Mouse (Mus musculus) embryonic facial prominence, embryonic 11.5 days (tissue): ENCODE results near the gene Gm49405. TPM values are rescaled to one million over a fixed set of nuclear protein-coding genes. Genes with fewer than 3 reads are reported as not detected.
"Not testable (repeated sequence)": the region's sequence is repeated elsewhere in the genome, so short reads cannot be mapped to it uniquely, and the experiment has no call there.

Source experiments
- ATAC-seq: fragments of 200-750 bp; cut with Nextera tagmentation; replicated peaks from 2 replicates; pipeline ENCODE4 v1.8.0; 2017; ENCODE audit warnings: low read depth; ENCODE audit not compliant: insufficient number of reproducible peaks, low FRiP score, low TSS enrichment
- DNase-seq: peaks from one replicate; pipeline ENCODE4 v3.0.0-alpha.2; 2015; ENCODE audit warnings: low spot score
- H3K27ac ChIP-seq: fragments of 300-500 bp; sonication (generic); replicated peaks from 2 replicates; pipeline ENCODE4 v1.5.1; 2014; ENCODE audit warnings: mild to moderate bottlenecking, low read depth, low read length, control low read depth
- H3K27me3 ChIP-seq: fragments of 300-500 bp; sonication (generic); 2 replicates; pipeline ENCODE4 v1.6.1; 2014; ENCODE audit warnings: mild to moderate bottlenecking, low read length, moderate library complexity, mixed read lengths; ENCODE audit not compliant: control insufficient read depth, insufficient read depth
- H3K36me3 ChIP-seq: fragments of 300-500 bp; sonication (generic); replicated peaks from 2 replicates; pipeline ENCODE4 v1.6.1; 2014; ENCODE audit warnings: low read depth, mild to moderate bottlenecking, low read length, moderate library complexity, mixed read lengths; ENCODE audit not compliant: control insufficient read depth, insufficient read depth
- H3K4me1 ChIP-seq: fragments of 300-500 bp; sonication (generic); 2 replicates; pipeline ENCODE4 v1.6.1; 2014; ENCODE audit warnings: low read length, mixed read lengths; ENCODE audit not compliant: control insufficient read depth, insufficient read depth
- H3K4me2 ChIP-seq: fragments of 300-500 bp; sonication (generic); 2 replicates; pipeline ENCODE4 v1.6.1; 2014; ENCODE audit warnings: low read depth, mild to moderate bottlenecking, control low read depth, low read length, moderate library complexity
- H3K4me3 ChIP-seq: fragments of 300-500 bp; sonication (generic); 2 replicates; pipeline ENCODE4 v1.5.1; 2014; ENCODE audit warnings: low read depth, low read length, control low read depth
- H3K9ac ChIP-seq: fragments of 300-500 bp; sonication (generic); replicated peaks from 2 replicates; pipeline ENCODE4 v1.6.1; 2014; ENCODE audit warnings: mild to moderate bottlenecking, control low read depth, low read length
- H3K9me3 ChIP-seq: fragments of 300-500 bp; sonication (generic); replicated peaks from 2 replicates; pipeline ENCODE4 v1.6.1; 2016; ENCODE audit warnings: mild to moderate bottlenecking, low read length, inconsistent platforms, mixed read lengths; ENCODE audit not compliant: control insufficient read depth
- WGBS: fragments of 180-500 bp; shearing (Covaris S2); extraction: QIAGEN DNeasy Blood & Tissue Kit; methylation state at CpG from one replicate; pipeline ENCODE4 v1.1.7; 2014; 5-methylcytosine and 5-hydroxymethylcytosine counted together
- polyA plus RNA-seq: library from polyadenylated mRNA; unstranded; fragments of >200 nt; fragmentation: Nextera tagmentation; extraction: Ambion mirVana; gene quantifications from 2 replicates; pipeline ENCODE4 v1.2.1, GENCODE M21; 2014

Gm49405 gene
- polyA plus RNA-seq, 1 experiment from 2014 or later: 1.4 TPM

DNA sequence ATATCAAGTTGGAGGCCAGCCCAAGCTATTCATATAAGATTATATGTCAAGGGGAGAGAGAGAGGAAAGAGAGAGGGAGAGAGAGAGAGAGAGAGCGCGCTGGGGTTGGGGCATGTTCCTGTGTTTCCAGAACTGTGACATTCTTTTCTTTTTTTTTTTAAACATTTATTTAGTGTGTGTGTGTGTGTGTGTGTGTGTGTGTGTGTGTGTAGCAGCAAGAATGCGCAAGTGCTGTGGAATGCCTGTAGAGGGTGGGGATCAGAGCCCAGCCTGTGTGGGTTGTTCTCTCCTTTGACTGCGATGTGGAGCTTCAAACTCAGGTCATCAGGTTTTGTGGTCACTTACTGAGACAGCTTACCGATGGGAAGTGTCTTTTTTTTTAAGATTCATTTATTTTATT, 40.2 kb upstream of the Gm49405 start:
- Histone ChIP-seq H3K27me3 (no peaks in the 10 kb centered on the region), H3K4me2 (no peak overlapping the region), H3K4me1 (no peaks in the 10 kb centered on the region), H3K9ac (no peak overlapping the region), H3K4me3 (no peak overlapping the region), H3K36me3 (no peaks in the 10 kb centered on the region), H3K9me3 (no peaks in the 10 kb centered on the region), H3K27ac (no peak overlapping the region)
- no peak for ATAC-seq
- WGBS: 84% methylated on average over 5 of the region's 5 CpGs
- DNase-seq: no peak

DNA sequence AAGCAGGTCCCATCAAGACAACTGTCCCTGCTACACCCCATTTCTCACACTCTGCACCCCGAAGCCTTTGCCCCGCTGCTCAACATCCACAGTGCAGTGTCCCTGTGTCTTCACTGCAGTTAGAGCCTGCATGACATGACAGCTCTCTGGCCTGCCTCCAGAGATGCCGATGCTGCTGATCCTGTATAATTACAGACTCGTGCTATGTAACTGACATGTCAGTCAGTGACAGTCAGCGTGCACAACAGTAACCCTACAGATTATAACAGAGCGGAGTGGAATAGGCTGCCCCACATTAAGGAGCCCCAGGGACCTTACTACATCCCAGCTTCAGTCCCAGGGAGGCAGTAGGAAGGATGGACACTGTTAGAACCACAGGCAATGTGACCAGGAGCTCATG, 38.6 kb upstream of the Gm49405 start:
- not testable (repeated sequence) for ATAC-seq

DNA sequence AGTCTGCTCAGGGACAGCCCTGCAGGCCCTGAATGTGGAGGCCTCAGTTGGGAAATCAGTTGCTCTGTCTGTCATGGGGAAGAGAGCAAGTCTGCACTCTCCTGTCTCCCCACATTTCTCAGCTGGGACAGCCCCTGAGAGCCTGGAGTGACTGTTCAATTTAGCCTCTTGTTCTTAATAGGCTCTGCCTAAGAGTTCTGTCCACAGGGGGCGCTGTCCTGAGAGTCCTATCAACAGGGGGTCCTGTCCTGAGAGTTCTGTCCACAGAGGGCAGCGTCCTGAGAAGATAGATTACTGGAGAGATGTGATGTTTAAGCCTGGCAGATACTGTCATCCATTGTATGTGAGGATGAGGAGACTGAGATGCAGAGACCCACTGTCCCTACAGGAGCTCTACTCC, 38.0 kb upstream of the Gm49405 start:
- ATAC-seq: no peak
- no peak overlapping the region for H3K9ac ChIP-seq
- no peak overlapping the region for H3K4me2 ChIP-seq
- no peak overlapping the region for H3K27ac ChIP-seq
- H3K36me3 ChIP-seq: no peaks in the 10 kb centered on the region
- H3K27me3 ChIP-seq: no peaks in the 10 kb centered on the region
- no peaks in the 10 kb centered on the region for H3K4me1 ChIP-seq
- no peaks in the 10 kb centered on the region for H3K9me3 ChIP-seq
- WGBS: 18% methylated on average over 2 of the region's 2 CpGs
- no peak overlapping the region for H3K4me3 ChIP-seq
- peak; percentile 29 for DNase-seq

More for the DNA sequence above, 38.6 kb upstream of the Gm49405 start:
- H3K4me2 ChIP-seq, H3K9ac ChIP-seq, DNase-seq, H3K27ac ChIP-seq, H3K4me3 ChIP-seq, H3K9me3 ChIP-seq, H3K4me1 ChIP-seq, H3K27me3 ChIP-seq, H3K36me3 ChIP-seq: not testable (repeated sequence)
- 81% methylated on average over 6 of the region's 6 CpGs for WGBS

DNA sequence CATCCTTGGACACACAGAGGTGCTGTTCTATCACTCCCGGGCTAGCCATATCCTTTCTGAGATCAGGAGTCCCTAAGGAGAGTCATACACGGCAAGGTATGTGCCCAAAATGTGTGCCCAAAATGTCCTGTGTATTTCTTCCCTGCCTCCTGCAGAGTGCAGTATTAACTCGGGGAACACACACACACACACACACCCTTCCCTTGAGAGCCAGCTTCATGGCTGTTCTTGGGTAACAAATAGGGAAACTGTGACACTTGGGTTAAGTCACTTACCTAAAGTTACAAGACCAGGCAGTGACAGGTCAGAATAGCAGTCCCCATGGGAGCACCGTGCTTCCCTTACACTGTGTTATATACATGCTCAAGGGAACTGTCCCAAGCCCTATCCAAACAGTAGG, 36.4 kb upstream of the Gm49405 start:
- Histone ChIP-seq H3K9ac (no peak overlapping the region), H3K4me3 (no peak overlapping the region), H3K9me3 (no peaks in the 10 kb centered on the region), H3K36me3 (no peaks in the 10 kb centered on the region), H3K4me1 (no peaks in the 10 kb centered on the region), H3K27ac (no peak overlapping the region), H3K4me2 (no peak overlapping the region), H3K27me3 (no peaks in the 10 kb centered on the region)
- DNase-seq (no peak), ATAC-seq (no peak)
- WGBS: 69% methylated on average over 4 of the region's 4 CpGs

DNA sequence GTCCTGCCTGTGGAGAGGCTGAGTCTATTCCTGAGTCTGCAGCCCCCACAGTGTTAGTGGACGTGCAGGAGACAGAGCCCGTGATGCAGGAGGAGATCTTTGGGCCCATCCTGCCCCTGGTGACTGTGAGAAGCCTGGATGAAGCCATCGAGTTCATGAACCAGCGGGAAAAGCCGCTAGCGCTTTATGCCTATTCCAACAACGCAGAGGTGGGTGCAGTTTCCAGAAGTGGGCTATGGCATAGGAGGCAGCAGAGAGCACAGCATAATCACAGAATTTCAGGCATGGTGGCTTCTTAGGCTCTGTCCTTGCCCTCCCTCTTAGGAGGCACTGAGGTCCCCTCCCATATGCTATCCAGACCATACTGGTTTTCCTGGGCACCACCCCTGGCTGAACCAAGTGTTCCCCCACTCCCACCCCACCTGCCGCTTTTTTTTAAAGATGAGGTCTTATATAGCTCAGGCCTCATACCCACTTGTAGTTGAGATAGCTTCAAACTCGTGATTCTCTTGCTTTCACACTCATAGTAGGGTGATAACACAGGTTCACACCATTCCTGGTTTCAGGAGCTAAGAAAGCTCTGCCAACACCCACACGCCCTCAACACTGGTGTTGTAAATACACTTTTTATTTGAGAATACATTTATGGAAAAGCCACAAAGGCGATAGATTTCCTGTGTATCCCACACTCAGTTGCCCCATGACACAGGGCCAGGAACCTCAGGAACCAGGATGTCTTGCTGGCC, 33.9 kb upstream of the Gm49405 start:
- Histone ChIP-seq H3K4me3 (no peak overlapping the region), H3K27ac (no peak overlapping the region), H3K4me1 (no peaks in the 10 kb centered on the region), H3K9me3 (no peaks in the 10 kb centered on the region), H3K9ac (no peak overlapping the region), H3K4me2 (no peak overlapping the region), H3K36me3 (no peaks in the 10 kb centered on the region), H3K27me3 (no peaks in the 10 kb centered on the region)
- DNase-seq (peak; percentile 21), ATAC-seq (no peak)
- 77% methylated on average over 11 of the region's 11 CpGs for whole genome bisulfite sequencing

DNA sequence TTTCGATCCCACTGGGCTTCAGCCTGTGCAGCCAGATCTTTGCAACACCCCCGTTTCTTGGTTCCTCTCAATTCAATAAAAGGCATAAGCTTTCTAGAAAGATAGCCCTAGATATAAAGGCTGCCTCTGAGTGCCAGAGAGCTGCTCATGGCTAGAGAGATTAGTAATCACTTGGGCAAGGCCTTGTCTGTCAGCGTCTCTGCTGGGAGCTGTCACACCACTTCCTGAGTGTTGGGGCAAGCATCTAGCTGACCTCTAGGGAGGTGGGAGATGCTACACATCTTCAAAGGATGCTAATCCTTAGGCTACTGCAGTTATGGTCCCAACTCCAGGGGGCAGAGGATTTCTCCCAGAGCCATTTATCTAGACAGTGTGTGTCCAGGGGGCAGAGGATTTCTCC, 33.2 kb upstream of the Gm49405 start:
- Histone ChIP-seq H3K27me3 (no peaks in the 10 kb centered on the region), H3K27ac (no peak overlapping the region), H3K36me3 (no peaks in the 10 kb centered on the region), H3K9ac (no peak overlapping the region), H3K4me2 (no peak overlapping the region), H3K4me1 (no peaks in the 10 kb centered on the region), H3K9me3 (no peaks in the 10 kb centered on the region), H3K4me3 (no peak overlapping the region)
- DNase-seq: no peak
- no peak for ATAC-seq
- WGBS: 65% methylated on average over 3 of the region's 3 CpGs

DNA sequence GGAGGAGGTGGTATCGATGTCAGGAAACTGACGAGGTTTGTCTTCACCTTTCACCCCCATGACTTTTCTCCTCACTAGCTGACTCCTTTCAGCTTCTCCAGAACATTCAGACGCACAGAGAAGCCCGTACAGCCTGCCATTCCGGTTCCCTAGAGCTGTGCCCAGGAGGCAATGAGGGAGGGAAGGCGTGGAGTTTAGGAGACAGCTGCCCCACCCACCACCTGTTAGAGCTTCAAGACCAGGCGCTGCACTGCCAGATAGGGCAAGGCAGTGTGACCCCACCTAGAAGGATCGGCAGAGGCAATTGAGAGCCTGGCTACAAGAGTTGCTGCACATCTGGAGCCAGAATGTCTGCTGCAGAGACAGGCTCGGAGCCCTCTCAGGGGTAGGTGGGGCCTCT, 28.2 kb upstream of the Gm49405 start, which contains the start of gene Aldh3b2:
TSS of gene Aldh3b2 (plus strand) at position 100 of the 400 bp plus-strand sequence.
- H3K9me3 ChIP-seq: no peaks in the 10 kb centered on the region
- WGBS: 33% methylated on average over 9 of the region's 9 CpGs

DNA sequence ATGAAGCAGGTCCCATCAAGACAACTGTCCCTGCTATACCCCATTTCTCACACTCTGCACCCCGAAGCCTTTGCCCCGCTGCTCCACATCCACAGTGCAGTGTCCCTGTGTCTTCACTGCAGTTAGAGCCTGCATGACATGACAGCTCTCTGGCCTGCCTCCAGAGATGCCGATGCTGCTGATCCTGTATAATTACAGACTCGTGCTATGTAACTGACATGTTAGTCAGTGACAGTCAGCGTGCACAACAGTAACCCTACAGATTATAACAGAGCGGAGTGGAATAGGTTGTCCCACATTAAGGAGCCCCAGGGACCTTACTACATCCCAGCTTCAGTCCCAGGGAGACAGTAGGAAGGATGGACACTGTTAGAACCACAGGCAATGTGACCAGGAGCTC, 25.8 kb upstream of the Gm49405 start:
- not testable (repeated sequence) for H3K4me2 ChIP-seq, DNase-seq, H3K36me3 ChIP-seq, H3K9me3 ChIP-seq, H3K4me1 ChIP-seq, ATAC-seq, H3K27me3 ChIP-seq, H3K4me3 ChIP-seq, H3K9ac ChIP-seq, H3K27ac ChIP-seq
- 82% methylated on average over 6 of the region's 6 CpGs for WGBS

More for the DNA sequence above, 28.2 kb upstream of the Gm49405 start, which contains the start of gene Aldh3b2:
- no peaks in the 10 kb centered on the region for H3K4me1 ChIP-seq
- H3K27ac ChIP-seq: peak within 1 kb of the TSS; percentile 20; the same call in 1 of the 2 replicates
- no peak within 1 kb of the TSS for H3K9ac ChIP-seq
- DNase-seq (peak; percentile 47), ATAC-seq (no peak)
- no peaks in the 10 kb centered on the region for H3K36me3 ChIP-seq
- H3K4me2 ChIP-seq: no peak within 1 kb of the TSS
- H3K27me3 ChIP-seq: no peaks in the 10 kb centered on the region
- H3K4me3 ChIP-seq: no peak within 1 kb of the TSS
